Mouse (Mus musculus): ENCODE data around the gene Olfml3.

Gene Olfml3

GRCm38 (mm10) chr3:103683966-103684319 is 53.9 kb downstream of the Olfml3 start:
- CTCF ChIA-PET: interaction anchor here in 2 of 4 experiments (0.5 to 0.6 kb wide), 2 partner anchors 23 to 25 kb away, joined by 4 to 6 read pairs; no protein-coding TSS in a partner anchor
- POLR2A ChIA-PET: interaction anchor here in 2 of 4 experiments (0.5 to 1.7 kb wide), 6 partner anchors 25 to 1480 kb away, joined by 3 to 6 read pairs (median 3); partner anchors contain the start of genes Ap4b1 (in 1 of the 2), Gm43064 (in 1 of the 2), Trim33 (in 1 of the 2) and Vangl1 (in 1 of the 2)

- POLR2A ChIA-PET: interaction anchor here in 3 of 4 experiments (0.5 to 1.7 kb wide), 11 partner anchors 25 to 1479 kb away, joined by 3 to 9 read pairs (median 3); partner anchors contain the start of genes Ap4b1 (in 2 of the 3), Gm43064 (in 2 of the 3), Dclre1b (in 1 of the 3) and Trim33 (in 1 of the 3)
- CTCF ChIA-PET: interaction anchor here (0.5 to 0.6 kb wide), 4 partner anchors 26 to 386 kb away, joined by 3 to 4 read pairs (median 4); no protein-coding TSS in a partner anchor
These were observed 54.4 kb downstream of the Olfml3 start for GRCm38 (mm10) chr3:103683234-103683965.

GRCm38 (mm10) chr3:103682473-103682872 is 55.3 kb downstream of the Olfml3 start:
- ChIA-PET CTCF (interaction anchor here in 1 of 4 experiments (0.6 to 0.9 kb wide), 2 partner anchors 56 to 385 kb away, joined by 4 read pairs; partner anchors contain the start of gene Olfml3), POLR2A (interaction anchor here in 3 of 4 experiments (0.6 to 1.7 kb wide), 7 partner anchors 29 to 205 kb away, joined by 3 to 6 read pairs (median 3); no protein-coding TSS in a partner anchor)

- ChIA-PET CTCF (no interaction called here), POLR2A (no interaction called here)
These were observed 59.0 kb downstream of the Olfml3 start for GRCm38 (mm10) chr3:103678811-103679210.

GRCm38 (mm10) chr3:103672716-103673115 is 65.1 kb downstream of the Olfml3 start:
- CTCF ChIA-PET: no interaction called here

More at GRCm38 (mm10) chr3:103672716-103673115, 65.1 kb downstream of the Olfml3 start:
- POLR2A ChIA-PET: interaction anchor here in 1 of 4 experiments (0.8 kb wide), 1 partner anchor 45 kb away, joined by 3 read pairs; no protein-coding TSS in a partner anchor
